Mouse (Mus musculus): ENCODE measurements at regions not wholly inside any gene's neighbourhood (a gene's known extent, or its start where the extent isn't known, plus 50 kb on each side); places are given as distances from the start of the nearest gene placed in this dataset.

- no peaks in the 10 kb centered on the region for H3K36me3 ChIP-seq (replicated peaks; ENCODE audit: insufficient read depth, low read length)
- TF ChIP-seq EP300 (IDR thresholded peaks at IDR 0.05; ENCODE audit: low read depth), result no peak
- TF ChIP-seq CTCF (IDR thresholded peaks at IDR 0.05; ENCODE audit: low read depth), result peak; percentile 42
- no peaks in the 10 kb centered on the region for H3K4me1 ChIP-seq (ENCODE audit: insufficient read depth)
- DNase-seq, result no peak
- no peak overlapping the region for H3K9ac ChIP-seq (replicated peaks)
- H3K9me3 ChIP-seq (ENCODE audit: low read length), result no peaks in the 10 kb centered on the region
- H3K4me3 ChIP-seq (ENCODE audit: low read depth, low read length), result no peak overlapping the region
- 42% methylated on average over 3 of the region's 3 CpGs for WGBS (ENCODE audit: insufficient replicate concordance)
- H3K4me2 ChIP-seq (ENCODE audit: low read depth, low read length), result no peak overlapping the region
- ATAC-seq, result no peak
- no peaks in the 10 kb centered on the region for H3K27me3 ChIP-seq (ENCODE audit: insufficient read depth, low read length)
- H3K27ac ChIP-seq (ENCODE audit: low read depth), result no peak overlapping the region
Measured at GRCm38 (mm10) chr6:55781146-55781545, 55.5 kb upstream of the Itprid1 start.

GRCm38 (mm10) chr6:55775527-55775926 lies 61.2 kb upstream of the Itprid1 start:
- TF ChIP-seq EP300 (IDR thresholded peaks at IDR 0.05; ENCODE audit: low read depth) (no peak), CTCF (IDR thresholded peaks at IDR 0.05; ENCODE audit: low read depth) (no peak)
- DNase-seq, result no peak
- no peaks in the 10 kb centered on the region for H3K27me3 ChIP-seq (ENCODE audit: insufficient read depth, low read length)
- H3K9ac ChIP-seq (replicated peaks), result no peak overlapping the region
- no peaks in the 10 kb centered on the region for H3K36me3 ChIP-seq (replicated peaks; ENCODE audit: insufficient read depth, low read length)
- no peak overlapping the region for H3K4me2 ChIP-seq (ENCODE audit: low read depth, low read length)
- no peaks in the 10 kb centered on the region for H3K4me1 ChIP-seq (ENCODE audit: insufficient read depth)
- H3K9me3 ChIP-seq (ENCODE audit: low read length), result no peaks in the 10 kb centered on the region
- WGBS (ENCODE audit: insufficient replicate concordance), result 80% methylated on average over 5 of the region's 5 CpGs
- no peak overlapping the region for H3K4me3 ChIP-seq (ENCODE audit: low read depth, low read length)
- no peak overlapping the region for H3K27ac ChIP-seq (ENCODE audit: low read depth)
- ATAC-seq, result no peak

DNA sequence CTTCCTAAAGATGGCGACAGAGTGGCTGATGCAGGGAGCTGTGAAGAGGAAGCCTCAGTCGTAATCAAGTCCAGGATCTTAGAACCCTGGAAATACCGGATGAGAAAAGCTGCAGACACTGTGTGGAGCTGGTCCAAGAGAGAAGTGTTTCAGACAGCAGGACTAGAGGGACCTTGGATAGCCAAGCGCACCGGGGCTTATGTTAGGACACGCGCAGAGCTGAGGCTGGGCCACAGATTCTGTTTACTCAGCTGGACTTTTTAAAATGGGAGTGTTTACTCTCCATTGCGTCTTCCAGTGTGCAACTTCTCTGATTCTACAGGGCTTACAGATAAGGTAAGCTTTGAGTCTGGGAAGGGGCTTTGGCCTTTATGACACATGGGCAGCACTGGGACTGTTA lies 66.4 kb upstream of the Itprid1 start:
- no peaks in the 10 kb centered on the region for H3K36me3 ChIP-seq (replicated peaks; ENCODE audit: insufficient read depth, low read length)
- DNase-seq (no peak), ATAC-seq (no peak)
- H3K27me3 ChIP-seq (ENCODE audit: insufficient read depth, low read length), result no peaks in the 10 kb centered on the region
- H3K27ac ChIP-seq (ENCODE audit: low read depth), result no peak overlapping the region
- no peak overlapping the region for H3K9ac ChIP-seq (replicated peaks)
- 55% methylated on average over 8 of the region's 8 CpGs for WGBS (ENCODE audit: insufficient replicate concordance)
- no peaks in the 10 kb centered on the region for H3K9me3 ChIP-seq (ENCODE audit: low read length)
- TF ChIP-seq CTCF (IDR thresholded peaks at IDR 0.05; ENCODE audit: low read depth) (no peak), EP300 (IDR thresholded peaks at IDR 0.05; ENCODE audit: low read depth) (no peak)
- H3K4me3 ChIP-seq (ENCODE audit: low read depth, low read length), result no peak overlapping the region
- H3K4me2 ChIP-seq (ENCODE audit: low read depth, low read length), result no peak overlapping the region
- no peaks in the 10 kb centered on the region for H3K4me1 ChIP-seq (ENCODE audit: insufficient read depth)

DNA sequence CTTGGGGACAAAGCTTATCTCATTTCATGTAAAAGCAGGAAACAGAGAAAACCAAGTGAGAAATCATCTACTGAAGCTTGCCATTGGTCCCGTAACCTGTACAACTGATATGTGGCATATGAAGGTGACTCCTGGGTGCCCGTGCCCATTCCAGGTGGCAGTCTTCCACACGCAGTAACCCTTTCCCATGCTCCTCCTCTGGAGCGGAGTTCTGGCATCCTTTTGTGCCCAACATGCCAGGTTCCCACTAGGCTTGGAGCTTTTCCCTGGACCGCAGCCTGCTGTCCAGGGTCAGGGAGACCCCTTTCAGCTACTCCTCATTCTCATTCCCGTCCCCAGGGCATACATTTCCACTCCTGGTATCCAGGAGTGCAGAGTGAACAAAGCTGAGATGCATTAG lies 74.4 kb upstream of the Neurod6 start:
- Histone ChIP-seq H3K4me1 (ENCODE audit: insufficient read depth) (no peaks in the 10 kb centered on the region), H3K9me3 (ENCODE audit: low read length) (no peaks in the 10 kb centered on the region), H3K27me3 (ENCODE audit: insufficient read depth, low read length) (no peaks in the 10 kb centered on the region), H3K4me3 (ENCODE audit: low read depth, low read length) (no peak overlapping the region), H3K36me3 (replicated peaks; ENCODE audit: insufficient read depth, low read length) (no peaks in the 10 kb centered on the region), H3K27ac (ENCODE audit: low read depth) (no peak overlapping the region), H3K4me2 (ENCODE audit: low read depth, low read length) (no peak overlapping the region), H3K9ac (replicated peaks) (no peak overlapping the region)
- ATAC-seq, result no peak
- TF ChIP-seq EP300 (IDR thresholded peaks at IDR 0.05; ENCODE audit: low read depth), result no peak
- no peak for TF ChIP-seq CTCF (IDR thresholded peaks at IDR 0.05; ENCODE audit: low read depth)
- 75% methylated on average over 6 of the region's 6 CpGs for WGBS (ENCODE audit: insufficient replicate concordance)
- DNase-seq, result no peak

- no peak for ATAC-seq
- Histone ChIP-seq H3K27me3 (ENCODE audit: insufficient read depth, low read length) (no peaks in the 10 kb centered on the region), H3K36me3 (replicated peaks; ENCODE audit: insufficient read depth, low read length) (no peaks in the 10 kb centered on the region), H3K4me2 (ENCODE audit: low read depth, low read length) (no peak overlapping the region), H3K4me1 (ENCODE audit: insufficient read depth) (no peaks in the 10 kb centered on the region), H3K4me3 (ENCODE audit: low read depth, low read length) (no peak overlapping the region), H3K9me3 (ENCODE audit: low read length) (no peaks in the 10 kb centered on the region), H3K9ac (replicated peaks) (no peak overlapping the region), H3K27ac (ENCODE audit: low read depth) (no peak overlapping the region)
- 82% methylated on average over 11 of the region's 11 CpGs for WGBS (ENCODE audit: insufficient replicate concordance)
- DNase-seq, result no peak
- TF ChIP-seq EP300 (IDR thresholded peaks at IDR 0.05; ENCODE audit: low read depth), result no peak
Measured at GRCm38 (mm10) chr6:55750831-55751230, 69.8 kb upstream of the Neurod6 start.

DNA sequence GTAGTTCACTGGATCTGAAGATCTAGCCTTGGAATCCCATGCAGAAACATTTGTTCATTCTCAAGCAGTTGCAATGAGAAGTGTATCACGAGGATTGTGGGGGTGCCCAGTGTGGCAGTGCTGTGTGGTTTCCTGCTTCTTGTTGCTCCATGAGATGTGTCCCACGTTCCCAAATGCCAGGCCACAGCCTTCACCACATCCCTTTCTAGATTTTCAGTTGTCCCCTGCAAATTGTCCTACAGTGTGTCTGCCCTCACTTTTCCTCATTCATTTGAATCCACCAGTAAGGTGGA lies 64.7 kb upstream of the Neurod6 start:
- no peak for TF ChIP-seq EP300 (IDR thresholded peaks at IDR 0.05; ENCODE audit: low read depth)
- TF ChIP-seq CTCF (IDR thresholded peaks at IDR 0.05; ENCODE audit: low read depth), result no peak
- H3K9ac ChIP-seq (replicated peaks), result no peak overlapping the region
- H3K4me2 ChIP-seq (ENCODE audit: low read depth, low read length), result no peak overlapping the region
- no peaks in the 10 kb centered on the region for H3K27me3 ChIP-seq (ENCODE audit: insufficient read depth, low read length)
- no peaks in the 10 kb centered on the region for H3K9me3 ChIP-seq (ENCODE audit: low read length)
- no peaks in the 10 kb centered on the region for H3K4me1 ChIP-seq (ENCODE audit: insufficient read depth)
- DNase-seq (no peak), ATAC-seq (no peak)
- 27% methylated on average over 2 of the region's 2 CpGs for WGBS (ENCODE audit: insufficient replicate concordance)
- H3K36me3 ChIP-seq (replicated peaks; ENCODE audit: insufficient read depth, low read length), result no peaks in the 10 kb centered on the region
- H3K27ac ChIP-seq (ENCODE audit: low read depth), result no peak overlapping the region
- no peak overlapping the region for H3K4me3 ChIP-seq (ENCODE audit: low read depth, low read length)

DNA sequence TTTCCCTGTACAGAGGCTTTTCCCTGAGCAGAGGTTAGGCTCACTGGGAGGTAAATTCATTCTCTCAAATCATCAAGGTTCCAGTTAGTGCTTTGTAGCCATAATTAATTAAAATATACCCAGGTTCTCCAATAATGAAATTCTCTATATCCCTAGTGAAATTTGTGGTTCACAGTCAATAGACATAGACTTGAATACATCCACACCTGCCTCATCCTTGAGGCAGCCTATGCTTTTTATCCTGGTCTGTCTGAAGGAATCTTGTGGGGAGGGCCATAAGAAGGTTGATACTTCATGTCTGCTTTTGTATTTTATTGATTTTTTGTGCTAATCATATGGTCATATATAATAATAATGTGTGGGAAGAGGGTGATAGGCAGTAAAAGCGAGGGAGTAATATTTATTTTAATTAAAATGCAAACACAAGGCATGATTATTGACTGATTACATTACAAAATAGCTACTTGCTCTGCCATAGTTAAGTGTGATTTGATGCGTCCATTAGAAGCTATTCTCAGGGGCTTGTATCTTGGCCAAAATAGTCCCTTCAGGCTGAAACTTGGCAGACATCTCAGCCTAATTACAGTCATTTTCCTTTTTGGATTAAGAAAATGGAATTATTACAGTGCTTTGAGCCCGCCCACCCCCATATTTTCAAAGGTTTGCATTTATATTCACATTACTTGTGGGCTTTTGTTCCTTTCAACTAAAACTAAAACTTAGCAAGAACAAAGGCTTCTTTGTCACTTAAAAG lies 64.2 kb upstream of the Neurod6 start:
- ATAC-seq, result no peak
- TF ChIP-seq CTCF (IDR thresholded peaks at IDR 0.05; ENCODE audit: low read depth) (no peak), EP300 (IDR thresholded peaks at IDR 0.05; ENCODE audit: low read depth) (no peak)
- no peaks in the 10 kb centered on the region for H3K27me3 ChIP-seq (ENCODE audit: insufficient read depth, low read length)

More for the DNA sequence above, 64.2 kb upstream of the Neurod6 start:
- Histone ChIP-seq H3K9ac (replicated peaks) (no peak overlapping the region), H3K9me3 (ENCODE audit: low read length) (no peaks in the 10 kb centered on the region), H3K4me2 (ENCODE audit: low read depth, low read length) (no peak overlapping the region), H3K4me3 (ENCODE audit: low read depth, low read length) (no peak overlapping the region), H3K4me1 (ENCODE audit: insufficient read depth) (no peaks in the 10 kb centered on the region), H3K36me3 (replicated peaks; ENCODE audit: insufficient read depth, low read length) (no peaks in the 10 kb centered on the region), H3K27ac (ENCODE audit: low read depth) (no peak overlapping the region)
- DNase-seq, result no peak
- WGBS (ENCODE audit: insufficient replicate concordance), result 74% methylated on average over 3 of the region's 3 CpGs
